Mouse (Mus musculus): ENCODE data around the gene Gm6034.
"Not testable (repeated sequence)": the region's sequence is repeated elsewhere in the genome, so short reads cannot be mapped to it uniquely, and the experiment has no call there.

DNA sequence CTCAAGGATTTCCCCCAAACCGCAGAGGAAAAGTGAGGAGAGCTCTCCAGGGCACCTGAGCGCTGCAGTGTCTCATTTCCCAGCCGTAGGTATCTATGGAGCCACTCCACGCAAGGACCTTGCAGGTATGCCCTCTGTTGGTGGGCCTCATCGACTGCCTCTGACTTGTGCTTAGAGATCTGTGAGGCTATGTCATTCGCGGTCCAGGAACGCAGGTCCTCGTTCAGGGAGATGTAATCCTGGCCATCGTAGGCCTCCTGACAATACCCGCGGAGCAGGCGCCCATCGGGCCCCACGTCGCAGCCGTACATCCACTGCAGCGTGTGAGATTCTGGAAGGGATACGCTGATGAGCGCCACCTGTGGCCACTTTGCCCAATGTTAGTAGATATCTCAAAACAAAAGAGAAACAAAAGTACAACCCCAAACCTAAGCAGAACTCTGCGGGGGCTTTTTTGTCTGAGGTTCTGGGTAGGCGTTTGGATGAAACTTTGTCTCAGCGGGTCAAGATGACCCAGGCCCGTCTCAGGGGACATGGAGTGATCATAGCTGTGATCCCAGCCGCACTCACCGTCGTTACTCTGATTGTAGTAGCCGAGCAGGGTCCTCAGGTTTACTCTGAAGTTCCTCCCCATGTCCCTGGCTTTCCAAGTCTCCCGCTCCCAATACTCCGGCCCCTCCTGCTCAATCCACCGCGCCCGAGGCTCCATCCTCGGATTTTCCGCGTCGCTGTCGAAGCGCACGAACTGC, 11.0 kb upstream of the Gm6034 start:
- TF ChIP-seq POLR2A (IDR thresholded peaks at IDR 0.05; ENCODE audit: control insufficient read depth, low read depth, low read length), result not testable (repeated sequence)
- 0 out of 2 replicates have a peak, but pooled peaks have one; percentile 11 for TF ChIP-seq CTCF (IDR thresholded peaks at IDR 0.05; ENCODE audit: control insufficient read depth, insufficient read depth, insufficient replicate concordance, low read depth, low read length)
